Mouse (Mus musculus): Measurements from ENCODE around the gene Tbc1d1. TPM values are rescaled to one million over a fixed set of nuclear protein-coding genes. Genes with fewer than 3 reads are reported as not detected.

Gene Tbc1d1
- polyA plus RNA-seq, 1 experiment from 2014 or later, result 18.4 TPM

DNA sequence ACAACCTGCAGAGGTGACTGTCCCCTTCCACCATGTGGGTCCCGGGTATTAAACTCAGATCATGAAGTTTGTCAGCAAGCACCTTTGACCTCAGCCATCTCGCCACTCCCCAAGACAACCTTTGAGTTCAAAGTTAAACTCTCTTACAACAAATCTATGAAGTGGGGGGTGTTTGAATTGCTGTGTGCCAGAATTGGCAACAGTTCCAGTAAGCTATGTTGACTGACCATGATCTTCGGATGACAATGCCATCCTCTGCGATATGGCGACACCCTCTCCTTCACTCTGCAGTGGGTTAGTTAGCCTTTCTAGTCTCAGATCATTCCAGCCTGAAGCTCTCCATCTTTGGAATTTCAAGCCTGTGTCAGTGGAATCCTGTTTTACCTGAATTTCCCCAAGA, 217.6 kb downstream of the Tbc1d1 start:
- H3K27me3 ChIP-seq, result no peaks in the 10 kb centered on the region
- 87% methylated on average over 5 of the region's 5 CpGs for WGBS
- H3K4me1 ChIP-seq, result peaks cover 28% of the 10 kb centered on the region
- no peaks in the 10 kb centered on the region for H3K36me3 ChIP-seq
- H3K9me3 ChIP-seq, result no peaks in the 10 kb centered on the region
- H3K4me2 ChIP-seq, result no peak overlapping the region
- H3K27ac ChIP-seq, result no peak overlapping the region; the same call in 1 of the 2 replicates
- no peak for ATAC-seq (ENCODE audit: insufficient number of reproducible peaks, low FRiP score, low TSS enrichment, low read depth)
- no peak overlapping the region for H3K9ac ChIP-seq
- no peak overlapping the region for H3K4me3 ChIP-seq

DNA sequence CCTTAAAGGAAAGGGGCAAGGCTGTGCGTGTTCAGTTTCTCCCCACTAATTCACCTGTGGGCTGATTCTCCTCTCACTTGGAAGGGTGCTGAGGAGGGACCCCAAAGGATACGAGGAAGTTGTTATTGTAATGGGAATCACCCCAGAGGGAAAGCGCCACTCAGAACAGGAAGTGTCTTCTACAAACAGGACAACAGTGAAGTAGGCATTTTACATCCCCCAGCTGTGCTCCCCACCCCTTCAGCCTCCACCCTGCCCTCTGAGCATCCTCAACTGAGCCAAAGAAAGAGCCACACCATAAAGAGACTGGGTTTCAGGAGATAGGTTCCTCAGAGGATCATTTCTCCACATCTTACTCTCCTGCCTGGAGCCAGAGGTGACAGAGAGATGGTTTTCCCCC, 219.7 kb downstream of the Tbc1d1 start:
- Histone ChIP-seq H3K4me2 (no peak overlapping the region), H3K27me3 (no peaks in the 10 kb centered on the region), H3K4me3 (no peak overlapping the region), H3K9me3 (no peaks in the 10 kb centered on the region), H3K36me3 (no peaks in the 10 kb centered on the region), H3K9ac (no peak overlapping the region), H3K4me1 (peaks cover 45% of the 10 kb centered on the region), H3K27ac (peak overlapping the region; percentile 57; the same call in 1 of the 2 replicates)
- WGBS, result 78% methylated on average over 3 of the region's 3 CpGs
- ATAC-seq (ENCODE audit: insufficient number of reproducible peaks, low FRiP score, low TSS enrichment, low read depth), result no peak

DNA sequence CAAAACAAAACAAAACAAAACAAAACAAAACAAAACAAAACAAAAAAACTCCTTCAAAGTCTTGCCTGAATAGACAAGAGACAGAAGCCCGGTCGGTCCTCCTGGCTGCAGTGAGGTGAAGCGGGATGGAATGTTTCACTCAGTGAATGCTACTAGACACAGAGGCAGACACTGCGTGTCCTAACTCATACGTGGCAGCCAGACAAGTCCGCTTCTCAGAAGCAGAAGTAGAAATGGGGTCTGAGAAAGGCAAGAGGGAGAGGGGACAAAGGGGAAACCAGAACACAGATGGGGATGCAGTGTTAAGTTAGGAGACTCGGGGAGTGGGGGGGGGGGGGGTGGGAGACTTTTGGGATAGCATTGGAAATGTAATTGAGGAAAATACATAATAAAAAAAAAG, 220.4 kb downstream of the Tbc1d1 start:
- Histone ChIP-seq H3K4me2 (no peak overlapping the region), H3K27ac (no peak overlapping the region), H3K36me3 (no peaks in the 10 kb centered on the region), H3K27me3 (no peaks in the 10 kb centered on the region), H3K9me3 (no peaks in the 10 kb centered on the region), H3K4me1 (peaks cover 49% of the 10 kb centered on the region), H3K4me3 (no peak overlapping the region), H3K9ac (no peak overlapping the region)
- 61% methylated on average over 7 of the region's 7 CpGs for WGBS
- ATAC-seq (ENCODE audit: insufficient number of reproducible peaks, low FRiP score, low TSS enrichment, low read depth), result no peak

DNA sequence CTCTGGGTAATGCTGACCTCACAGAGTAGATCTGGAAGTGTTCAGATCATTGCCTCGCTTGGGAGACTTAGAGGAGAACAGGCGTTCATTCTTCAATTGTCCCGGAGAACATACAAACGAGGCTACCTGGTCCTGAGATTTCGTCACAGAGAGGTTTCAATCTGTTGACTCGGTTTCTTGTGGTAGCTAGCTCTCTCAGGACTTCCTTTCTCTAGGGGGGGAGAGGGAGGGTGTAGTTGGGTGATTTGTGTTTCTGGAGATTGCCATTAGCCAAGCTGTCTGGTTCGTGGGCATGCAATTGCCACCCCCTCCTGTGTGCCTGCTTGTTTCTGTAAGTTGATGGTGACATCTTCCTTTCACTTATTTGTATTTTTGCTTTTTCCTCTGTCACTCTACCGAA, 221.6 kb downstream of the Tbc1d1 start:
- ATAC-seq (ENCODE audit: insufficient number of reproducible peaks, low FRiP score, low TSS enrichment, low read depth), result no peak
- no peaks in the 10 kb centered on the region for H3K27me3 ChIP-seq
- peaks cover 58% of the 10 kb centered on the region for H3K4me1 ChIP-seq
- no peak overlapping the region for H3K9ac ChIP-seq
- H3K4me3 ChIP-seq, result no peak overlapping the region
- H3K36me3 ChIP-seq, result no peaks in the 10 kb centered on the region
- WGBS, result 76% methylated on average over 8 of the region's 8 CpGs
- H3K9me3 ChIP-seq, result no peaks in the 10 kb centered on the region
- H3K27ac ChIP-seq, result peak overlapping the region; percentile 66
- H3K4me2 ChIP-seq, result no peak overlapping the region

DNA sequence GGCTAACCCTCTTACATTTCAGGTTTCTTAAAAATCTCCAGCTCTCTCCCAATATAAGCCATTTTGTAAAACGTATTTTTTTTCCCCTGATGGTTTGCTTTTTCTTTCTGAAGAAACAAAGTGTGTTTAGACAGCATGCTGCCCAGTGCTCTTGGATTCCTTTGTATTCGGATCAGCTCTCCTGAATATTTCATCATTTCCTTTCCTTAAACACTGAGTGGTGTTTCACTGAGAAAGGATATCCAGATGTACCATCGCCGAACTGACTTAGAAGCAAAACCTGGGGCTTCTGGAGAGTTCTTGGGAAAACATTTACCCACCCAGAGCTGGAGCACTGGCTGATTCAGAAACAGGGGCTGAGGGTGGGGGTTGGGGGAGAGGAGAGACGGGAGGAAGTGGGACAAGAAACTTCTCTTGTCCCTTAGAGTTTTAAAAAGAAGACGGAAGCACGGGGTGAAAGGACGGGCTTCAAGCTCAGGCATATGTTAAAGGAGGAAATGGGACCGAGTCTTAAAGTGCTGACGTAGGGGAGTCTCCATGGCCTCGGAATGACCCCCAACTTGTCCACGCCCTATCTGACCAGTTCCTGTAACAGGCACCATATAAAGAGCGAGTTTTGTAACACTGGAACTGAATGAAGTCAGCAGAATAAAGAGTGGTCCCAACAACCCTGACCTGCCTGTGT, 222.6 kb downstream of the Tbc1d1 start:
- Histone ChIP-seq H3K9me3 (no peaks in the 10 kb centered on the region), H3K4me1 (peaks cover 67% of the 10 kb centered on the region), H3K9ac (no peak overlapping the region), H3K27me3 (no peaks in the 10 kb centered on the region), H3K4me3 (no peak overlapping the region), H3K27ac (peak overlapping the region; percentile 66), H3K36me3 (no peaks in the 10 kb centered on the region), H3K4me2 (no peak overlapping the region)
- no peak for ATAC-seq (ENCODE audit: insufficient number of reproducible peaks, low FRiP score, low TSS enrichment, low read depth)
- 38% methylated on average over 13 of the region's 13 CpGs for WGBS

DNA sequence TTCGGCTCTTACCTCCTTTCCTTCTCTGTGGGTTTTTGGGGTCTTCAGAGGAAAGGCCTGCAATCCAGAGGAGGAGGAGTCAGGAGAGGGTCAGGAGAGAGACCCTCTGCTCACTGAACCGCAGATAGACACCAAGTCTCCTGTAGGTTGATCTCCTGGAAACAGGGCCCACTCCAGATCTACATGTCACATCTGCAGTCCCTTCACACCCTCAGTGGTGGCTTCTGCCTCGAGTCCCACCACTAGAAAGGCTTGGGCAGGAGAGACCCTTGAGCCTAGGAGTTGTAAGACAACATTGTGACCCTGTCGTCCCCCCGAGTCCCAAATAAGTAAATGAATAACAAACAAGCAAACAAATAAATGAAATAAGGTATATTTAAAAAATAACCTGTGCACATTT, 223.7 kb downstream of the Tbc1d1 start:
- peaks cover 64% of the 10 kb centered on the region for H3K4me1 ChIP-seq
- H3K9ac ChIP-seq, result no peak overlapping the region
- H3K27me3 ChIP-seq, result no peaks in the 10 kb centered on the region
- no peaks in the 10 kb centered on the region for H3K36me3 ChIP-seq
- 0 out of 2 replicates have a peak overlapping the region, but pooled peaks have one; percentile 38 for H3K27ac ChIP-seq
- H3K4me2 ChIP-seq, result no peak overlapping the region
- H3K9me3 ChIP-seq, result no peaks in the 10 kb centered on the region
- H3K4me3 ChIP-seq, result no peak overlapping the region
- WGBS, result 85% methylated on average over 5 of the region's 5 CpGs
- ATAC-seq (ENCODE audit: insufficient number of reproducible peaks, low FRiP score, low TSS enrichment, low read depth), result no peak

DNA sequence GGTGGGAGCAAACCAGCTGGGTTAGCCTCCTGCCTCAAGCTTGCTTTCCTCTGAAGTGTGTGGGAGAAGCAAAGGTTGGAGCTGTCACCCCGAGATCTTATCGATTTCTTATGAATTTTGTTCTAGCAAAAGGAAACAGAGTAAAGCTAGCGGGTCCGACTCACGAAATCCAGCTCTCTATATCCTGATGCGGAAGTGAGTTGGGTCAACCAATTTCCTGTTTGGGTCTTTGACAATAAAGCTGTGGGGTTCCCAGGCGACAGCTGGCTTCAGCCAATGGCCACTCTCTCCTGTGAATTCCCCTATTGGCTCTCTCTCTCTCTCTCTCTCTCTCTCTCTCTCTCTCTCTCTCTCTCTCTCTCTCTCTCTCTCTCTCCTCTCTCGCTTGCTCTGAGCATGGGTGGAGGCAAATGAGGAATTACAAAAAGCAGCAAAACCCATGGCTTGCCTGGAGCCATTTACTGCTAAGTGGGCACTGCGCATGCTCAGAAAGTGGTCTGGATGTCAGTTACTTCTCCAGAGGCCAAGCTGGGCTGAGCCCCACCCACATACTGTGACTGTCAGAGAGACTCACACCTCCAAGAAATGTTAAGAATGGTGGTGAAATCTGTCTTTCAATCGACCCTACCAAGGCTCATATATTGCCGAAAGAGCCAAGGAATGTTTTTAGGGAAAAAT, 224.7 kb downstream of the Tbc1d1 start:
- Histone ChIP-seq H3K4me1 (peaks cover 56% of the 10 kb centered on the region), H3K4me3 (no peak overlapping the region), H3K27ac (peak overlapping the region; percentile 44; the same call in 1 of the 2 replicates), H3K9me3 (no peaks in the 10 kb centered on the region), H3K27me3 (no peaks in the 10 kb centered on the region), H3K4me2 (no peak overlapping the region), H3K9ac (no peak overlapping the region), H3K36me3 (no peaks in the 10 kb centered on the region)
- ATAC-seq (ENCODE audit: insufficient number of reproducible peaks, low FRiP score, low TSS enrichment, low read depth), result no peak
- 45% methylated on average over 11 of the region's 11 CpGs for WGBS

DNA sequence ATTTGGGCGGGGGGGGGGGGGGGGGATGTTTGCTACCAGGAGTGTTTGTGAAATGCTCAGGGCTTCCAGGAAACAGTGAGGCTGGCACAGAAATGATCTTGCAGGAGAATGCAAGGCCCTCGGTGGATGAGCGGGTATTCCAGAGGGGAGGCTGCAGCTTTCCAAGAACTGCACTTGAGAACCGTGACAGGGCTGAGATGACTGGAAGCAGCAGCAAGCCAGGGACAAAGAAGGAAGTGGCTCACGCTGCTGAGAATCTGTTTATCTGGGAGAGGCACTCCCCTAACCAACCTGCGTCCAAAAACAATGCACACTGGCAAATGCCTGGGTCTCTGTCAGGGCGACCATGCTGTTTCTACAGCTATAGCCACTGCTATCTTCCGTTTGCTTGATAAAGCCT, 225.4 kb downstream of the Tbc1d1 start:
- Histone ChIP-seq H3K4me3 (no peak overlapping the region), H3K9me3 (no peaks in the 10 kb centered on the region), H3K27me3 (no peaks in the 10 kb centered on the region), H3K36me3 (no peaks in the 10 kb centered on the region), H3K27ac (no peak overlapping the region; the same call in 1 of the 2 replicates), H3K9ac (no peak overlapping the region), H3K4me1 (peaks cover 53% of the 10 kb centered on the region), H3K4me2 (no peak overlapping the region)
- no peak for ATAC-seq (ENCODE audit: insufficient number of reproducible peaks, low FRiP score, low TSS enrichment, low read depth)
- WGBS, result 42% methylated on average over 8 of the region's 8 CpGs

DNA sequence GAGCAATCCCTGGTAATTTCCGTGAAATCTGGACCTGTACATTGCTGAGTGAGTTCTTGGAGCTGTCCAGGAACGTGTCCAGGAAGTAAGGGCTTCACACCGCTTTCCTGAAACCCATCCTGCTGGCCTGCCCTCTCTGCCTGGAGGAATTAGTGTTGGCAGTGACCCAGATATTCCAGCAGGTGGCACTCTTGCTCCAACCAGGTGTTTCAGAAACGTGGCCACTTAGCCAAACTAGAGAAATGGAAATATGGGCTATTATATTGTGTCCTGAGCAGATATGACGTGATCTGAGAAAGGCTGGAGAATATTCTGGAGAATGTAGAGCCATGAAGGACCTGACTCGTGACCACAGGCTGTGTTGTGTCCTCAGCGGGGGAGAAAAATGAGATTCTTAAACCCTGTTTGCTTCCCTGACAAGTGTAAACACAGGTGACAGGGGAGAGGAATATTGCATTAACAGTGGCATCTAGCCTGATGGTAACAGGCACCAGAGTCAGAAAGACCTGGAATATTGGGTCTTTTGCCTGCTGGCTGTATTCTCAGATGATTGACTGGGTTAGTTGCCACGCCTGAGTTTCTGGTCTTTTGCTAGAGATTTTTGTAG, 226.4 kb downstream of the Tbc1d1 start:
- no peak overlapping the region for H3K9ac ChIP-seq
- H3K4me1 ChIP-seq, result peaks cover 53% of the 10 kb centered on the region
- H3K4me2 ChIP-seq, result no peak overlapping the region
- H3K27ac ChIP-seq, result peak overlapping the region; percentile 63
- H3K27me3 ChIP-seq, result no peaks in the 10 kb centered on the region
- 12% methylated on average over 8 of the region's 8 CpGs for WGBS
- no peak overlapping the region for H3K4me3 ChIP-seq
- no peaks in the 10 kb centered on the region for H3K36me3 ChIP-seq
- no peak for ATAC-seq (ENCODE audit: insufficient number of reproducible peaks, low FRiP score, low TSS enrichment, low read depth)
- H3K9me3 ChIP-seq, result no peaks in the 10 kb centered on the region

DNA sequence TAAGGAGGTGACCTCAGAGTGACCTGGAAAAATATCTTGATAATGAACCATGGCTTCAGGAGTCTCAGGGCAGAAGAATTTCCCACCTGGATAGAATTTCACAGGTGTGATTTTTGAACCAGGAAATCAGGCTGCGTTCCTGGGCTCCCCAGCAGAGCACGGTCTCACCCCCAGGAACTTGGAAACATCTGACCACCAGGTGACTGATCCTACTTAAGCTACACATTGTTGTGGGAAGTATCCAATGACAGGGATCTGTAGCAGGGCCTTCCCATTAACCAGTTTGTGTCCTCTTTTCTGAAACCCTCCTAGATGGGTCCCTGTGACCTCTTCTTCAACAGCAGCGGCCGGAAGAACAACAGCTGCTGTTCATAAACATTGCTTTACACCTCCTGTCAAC, 227.1 kb downstream of the Tbc1d1 start:
- Histone ChIP-seq H3K36me3 (no peaks in the 10 kb centered on the region), H3K9me3 (no peaks in the 10 kb centered on the region), H3K9ac (no peak overlapping the region), H3K27me3 (no peaks in the 10 kb centered on the region), H3K27ac (no peak overlapping the region), H3K4me3 (no peak overlapping the region), H3K4me2 (no peak overlapping the region), H3K4me1 (peaks cover 49% of the 10 kb centered on the region)
- 49% methylated on average over 4 of the region's 4 CpGs for WGBS
- ATAC-seq (ENCODE audit: insufficient number of reproducible peaks, low FRiP score, low TSS enrichment, low read depth), result no peak

DNA sequence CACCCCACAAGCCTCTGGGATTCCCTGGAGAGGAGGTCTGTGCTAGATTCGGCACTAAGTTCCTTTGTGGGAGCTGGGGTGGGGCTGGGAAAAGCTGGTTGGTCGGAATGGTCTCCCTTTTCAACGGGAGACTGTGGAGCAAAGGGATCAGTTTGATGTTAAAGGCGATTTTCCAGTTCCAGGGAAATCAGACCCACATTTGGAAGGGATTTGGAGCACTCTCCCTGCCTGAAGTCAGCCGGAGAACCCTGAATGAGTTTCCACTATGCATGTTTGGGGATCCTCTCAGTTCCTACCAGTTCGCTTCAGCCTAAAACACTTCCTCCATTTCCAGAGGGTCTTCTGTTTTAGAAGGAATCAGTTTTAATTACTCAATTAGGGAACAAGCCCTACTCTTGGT, 228.4 kb downstream of the Tbc1d1 start:
- no peak overlapping the region for H3K4me3 ChIP-seq
- no peak overlapping the region for H3K9ac ChIP-seq
- ATAC-seq (ENCODE audit: insufficient number of reproducible peaks, low FRiP score, low TSS enrichment, low read depth), result no peak
- peaks cover 47% of the 10 kb centered on the region for H3K4me1 ChIP-seq
- H3K36me3 ChIP-seq, result no peaks in the 10 kb centered on the region
- H3K27ac ChIP-seq, result no peak overlapping the region; the same call in 1 of the 2 replicates
- 36% methylated on average over 6 of the region's 6 CpGs for WGBS
- no peaks in the 10 kb centered on the region for H3K9me3 ChIP-seq
- H3K27me3 ChIP-seq, result no peaks in the 10 kb centered on the region
- H3K4me2 ChIP-seq, result no peak overlapping the region

DNA sequence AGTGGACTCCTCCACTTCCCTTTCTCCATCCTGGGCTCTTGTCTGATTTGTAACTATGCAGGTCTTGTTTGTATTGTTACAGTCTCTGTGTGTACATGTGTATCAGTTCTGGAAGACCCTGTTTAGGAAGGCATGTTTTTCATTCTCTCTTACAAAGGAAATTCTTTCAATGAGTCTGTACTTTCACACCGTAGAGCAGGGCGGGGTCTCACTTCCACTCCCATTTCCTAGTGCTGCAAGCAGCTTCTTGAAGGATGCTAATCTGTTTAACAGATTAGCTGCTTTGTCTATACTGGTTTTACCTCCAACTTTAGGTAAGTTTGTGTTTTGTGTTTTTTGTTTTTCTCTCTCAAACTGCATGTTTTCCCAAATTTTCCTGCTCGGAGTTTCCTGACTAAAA, 230.9 kb downstream of the Tbc1d1 start:
- Histone ChIP-seq H3K9ac (no peak overlapping the region), H3K9me3 (no peaks in the 10 kb centered on the region), H3K36me3 (no peaks in the 10 kb centered on the region), H3K4me3 (no peak overlapping the region), H3K4me2 (no peak overlapping the region), H3K4me1 (peaks cover 48% of the 10 kb centered on the region), H3K27ac (no peak overlapping the region), H3K27me3 (no peaks in the 10 kb centered on the region)
- WGBS, result 59% methylated on average over 3 of the region's 3 CpGs
- no peak for ATAC-seq (ENCODE audit: insufficient number of reproducible peaks, low FRiP score, low TSS enrichment, low read depth)

Data from limb, embryonic 15.5 days (tissue).